Mouse (Mus musculus) heart, embryonic 15.5 days (tissue): Measurements from ENCODE around the gene Ston2. TPM values are rescaled to one million over a fixed set of nuclear protein-coding genes. Genes with fewer than 3 reads are reported as not detected.

Source experiments
- ATAC-seq: fragments of 200-750 bp; cut with Nextera tagmentation; replicated peaks from 2 replicates; pipeline ENCODE4 v1.8.0; 2017; ENCODE audit warnings: low read depth, moderate TSS enrichment; ENCODE audit not compliant: insufficient number of reproducible peaks, insufficient read depth, low FRiP score
- H3K27ac ChIP-seq: fragments of 300-500 bp; sonication (generic); 2 replicates; pipeline ENCODE4 v1.5.1; 2015; ENCODE audit warnings: mild to moderate bottlenecking, inconsistent platforms
- H3K27me3 ChIP-seq: fragments of 300-500 bp; sonication (generic); 2 replicates; pipeline ENCODE4 v1.6.1; 2015; ENCODE audit warnings: inconsistent platforms
- H3K36me3 ChIP-seq: fragments of 300-500 bp; sonication (generic); 2 replicates; pipeline ENCODE4 v1.6.1; 2015; ENCODE audit warnings: mild to moderate bottlenecking, inconsistent platforms
- H3K4me1 ChIP-seq: fragments of 300-500 bp; sonication (generic); replicated peaks from 2 replicates; pipeline ENCODE4 v1.6.1; 2015; ENCODE audit warnings: inconsistent platforms
- H3K4me2 ChIP-seq: fragments of 300-500 bp; sonication (generic); 2 replicates; pipeline ENCODE4 v1.6.1; 2015; ENCODE audit warnings: inconsistent platforms, mild to moderate bottlenecking, moderate library complexity
- H3K4me3 ChIP-seq: fragments of 300-500 bp; sonication (generic); 2 replicates; pipeline ENCODE4 v1.5.1; 2015; ENCODE audit warnings: mild to moderate bottlenecking, inconsistent platforms
- H3K9ac ChIP-seq: fragments of 300-500 bp; sonication (generic); 2 replicates; pipeline ENCODE4 v1.6.1; 2015; ENCODE audit warnings: mild to moderate bottlenecking, inconsistent platforms
- H3K9me3 ChIP-seq: fragments of 300-500 bp; sonication (generic); replicated peaks from 2 replicates; pipeline ENCODE4 v1.6.1; 2016; ENCODE audit warnings: inconsistent platforms
- WGBS: fragments of 180-500 bp; shearing (Covaris S2); methylation state at CpG from one replicate; pipeline ENCODE4 v1.1.7; 2015; ENCODE audit warnings: mixed read lengths; 5-methylcytosine and 5-hydroxymethylcytosine counted together
- polyA plus RNA-seq: library from polyadenylated mRNA; unstranded; fragments of >200 nt; fragmentation: Nextera tagmentation; extraction: Ambion mirVana; gene quantifications from 2 replicates; pipeline ENCODE4 v1.2.1, GENCODE M21; 2015

The Ston2 gene
- polyA plus RNA-seq, 1 experiment from 2014 or later: 1.6 TPM

DNA sequence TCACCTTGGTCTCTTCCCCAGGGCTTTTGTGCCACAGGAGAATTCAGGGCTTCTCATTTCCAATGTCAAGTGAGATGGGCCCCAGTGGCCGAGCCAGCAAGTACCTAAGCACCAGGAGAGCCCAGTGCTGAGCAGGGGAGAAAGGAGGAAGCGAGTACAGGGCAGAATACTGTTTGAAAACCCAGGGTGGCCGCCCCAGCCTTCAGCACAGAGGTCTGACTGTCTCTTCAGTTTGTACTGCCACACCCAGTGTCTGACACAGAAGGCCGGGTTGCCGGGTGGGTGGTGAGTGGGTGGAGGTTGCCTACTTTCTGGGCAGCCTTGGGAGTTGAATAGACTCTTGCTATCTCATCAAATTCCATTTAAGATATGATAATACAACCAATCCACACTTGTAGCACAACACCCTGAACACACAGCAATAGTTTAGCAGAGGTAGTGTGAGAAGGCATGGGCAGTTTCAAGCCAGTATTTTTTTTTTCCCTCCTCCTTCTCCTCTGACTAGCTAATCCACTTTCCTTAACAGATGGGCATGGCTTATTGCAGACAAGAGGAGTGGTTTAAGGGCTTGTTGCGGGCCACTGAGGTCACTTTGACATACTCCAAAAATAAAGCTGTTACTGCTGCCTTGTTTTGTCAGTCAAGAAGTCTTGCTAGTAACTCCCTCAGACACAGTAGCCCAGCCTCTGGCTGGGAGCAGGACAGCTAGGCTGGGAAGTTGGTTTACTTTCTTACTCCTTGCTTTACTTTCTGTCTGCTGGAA is 142.6 kb downstream of the Ston2 start:
- Histone ChIP-seq H3K27ac (peak overlapping the region; percentile 53; the same call in 1 of the 2 replicates), H3K27me3 (no peaks in the 10 kb centered on the region), H3K9ac (no peak overlapping the region), H3K9me3 (no peaks in the 10 kb centered on the region), H3K4me3 (no peak overlapping the region), H3K4me2 (peak overlapping the region; percentile 26), H3K36me3 (no peaks in the 10 kb centered on the region), H3K4me1 (peaks cover 20% of the 10 kb centered on the region)
- WGBS: 39% methylated on average over 6 of the region's 6 CpGs
- peak; percentile 57 for ATAC-seq

DNA sequence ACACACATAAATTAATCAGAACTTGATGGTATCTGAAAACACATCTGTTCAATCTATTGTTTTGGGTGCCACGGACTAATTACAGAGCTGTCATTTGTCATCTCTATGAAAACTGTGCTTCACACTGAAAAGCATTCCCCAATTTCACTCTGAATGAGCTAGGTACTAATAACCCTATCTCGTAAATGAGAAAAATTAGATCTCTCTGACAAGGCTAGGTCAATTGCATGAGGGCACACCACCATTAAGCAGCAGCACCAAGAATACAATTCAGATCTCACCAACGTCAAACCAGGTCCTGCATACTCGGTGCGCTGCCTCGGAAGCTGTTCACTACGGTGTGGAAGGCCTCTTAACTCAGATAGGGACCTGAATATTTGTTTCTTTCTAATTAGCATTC is 145.0 kb downstream of the Ston2 start:
- Histone ChIP-seq H3K27me3 (0 out of 2 replicates have a peak, but pooled peaks cover 2% of the 10 kb centered on the region), H3K9me3 (no peaks in the 10 kb centered on the region), H3K4me1 (peaks cover 20% of the 10 kb centered on the region), H3K4me2 (no peak overlapping the region), H3K4me3 (no peak overlapping the region), H3K27ac (no peak overlapping the region), H3K9ac (no peak overlapping the region), H3K36me3 (no peaks in the 10 kb centered on the region)
- 91% methylated on average over 7 of the region's 7 CpGs for WGBS
- no peak for ATAC-seq

GRCm38 (mm10) chr12:91642426-91643093 is 145.6 kb downstream of the Ston2 start:
- H3K4me3 ChIP-seq: no peak overlapping the region
- ATAC-seq: no peak
- no peaks in the 10 kb centered on the region for H3K9me3 ChIP-seq
- H3K4me2 ChIP-seq: no peak overlapping the region
- 0 out of 2 replicates have a peak, but pooled peaks cover 2% of the 10 kb centered on the region for H3K27me3 ChIP-seq
- 88% methylated on average over 12 of the region's 12 CpGs for WGBS
- H3K4me1 ChIP-seq: peaks cover 20% of the 10 kb centered on the region
- H3K9ac ChIP-seq: no peak overlapping the region
- no peaks in the 10 kb centered on the region for H3K36me3 ChIP-seq
- no peak overlapping the region for H3K27ac ChIP-seq

DNA sequence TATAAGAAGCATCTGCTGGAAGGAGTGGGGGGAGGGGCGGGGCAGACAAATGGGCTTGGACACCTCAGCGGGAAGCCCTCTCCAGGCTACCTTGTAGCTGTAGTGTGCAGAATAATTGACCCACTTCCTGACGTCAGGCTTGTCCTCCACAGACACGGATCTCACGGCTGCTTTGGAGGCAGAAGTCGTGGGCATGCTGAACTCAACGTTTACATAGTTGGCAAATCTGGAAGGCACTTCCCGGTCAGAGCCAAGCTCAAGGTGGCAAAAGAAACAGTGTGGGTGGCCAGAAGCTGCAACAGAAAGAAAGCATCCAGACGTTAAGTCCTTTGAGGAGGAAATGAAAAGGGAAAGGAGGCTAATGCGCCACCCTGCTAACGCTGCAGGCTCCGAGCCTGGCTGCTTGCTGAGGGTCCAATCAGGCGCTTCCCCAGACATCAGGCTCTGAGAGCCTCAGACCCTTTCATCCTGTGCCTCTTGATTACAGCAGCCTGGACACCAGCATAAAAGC is 146.5 kb downstream of the Ston2 start:
- H3K9ac ChIP-seq: peak overlapping the region; percentile 32; the same call in 1 of the 2 replicates
- WGBS: 17% methylated on average over 13 of the region's 13 CpGs

DNA sequence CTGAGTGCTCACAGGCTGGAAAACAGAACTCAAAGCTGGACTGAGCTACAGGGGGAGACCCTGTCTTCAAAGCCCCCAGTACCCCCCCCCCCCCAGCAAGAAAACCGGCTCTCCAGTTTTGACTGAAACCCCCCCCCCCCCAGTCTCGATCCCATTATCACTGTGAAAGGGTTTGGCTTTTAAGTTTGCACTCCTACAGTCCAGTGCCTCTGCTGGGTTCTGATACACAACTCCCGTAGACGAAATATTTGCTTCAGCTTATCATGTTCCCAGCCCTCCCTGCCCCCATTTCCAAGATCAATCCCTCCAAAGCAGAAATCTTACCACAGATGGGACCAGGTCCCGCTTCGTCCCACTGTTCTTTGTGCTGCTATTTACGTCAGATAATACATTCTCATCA is 147.1 kb downstream of the Ston2 start:
- 0 out of 2 replicates have a peak, but pooled peaks cover 2% of the 10 kb centered on the region for H3K27me3 ChIP-seq
- H3K27ac ChIP-seq: no peak overlapping the region
- peaks cover 14% of the 10 kb centered on the region for H3K4me1 ChIP-seq
- H3K4me2 ChIP-seq: peak overlapping the region; percentile 60
- peak overlapping the region; percentile 33 for H3K4me3 ChIP-seq
- no peak overlapping the region for H3K9ac ChIP-seq
- no peak for ATAC-seq
- H3K36me3 ChIP-seq: no peaks in the 10 kb centered on the region
- no peaks in the 10 kb centered on the region for H3K9me3 ChIP-seq
- 40% methylated on average over 7 of the region's 7 CpGs for WGBS

More for the DNA sequence above, 146.5 kb downstream of the Ston2 start:
- Histone ChIP-seq H3K4me3 (peak overlapping the region; percentile 33), H3K4me1 (peaks cover 19% of the 10 kb centered on the region), H3K4me2 (peak overlapping the region; percentile 60), H3K9me3 (no peaks in the 10 kb centered on the region), H3K27me3 (0 out of 2 replicates have a peak, but pooled peaks cover 2% of the 10 kb centered on the region), H3K36me3 (no peaks in the 10 kb centered on the region), H3K27ac (no peak overlapping the region)
- ATAC-seq: no peak; the same call in 1 of the 2 replicates

GRCm38 (mm10) chr12:91640712-91641111 is 147.5 kb downstream of the Ston2 start:
- Histone ChIP-seq H3K4me2 (peak overlapping the region; percentile 60), H3K27ac (no peak overlapping the region), H3K4me1 (peaks cover 9% of the 10 kb centered on the region)

GRCm38 (mm10) chr12:91638351-91638750 is 149.8 kb downstream of the Ston2 start:
- ATAC-seq: no peak
- 82% methylated on average over 3 of the region's 3 CpGs for WGBS
- no peak overlapping the region for H3K27ac ChIP-seq

More at GRCm38 (mm10) chr12:91640712-91641111, 147.5 kb downstream of the Ston2 start:
- no peak overlapping the region for H3K4me3 ChIP-seq
- no peaks in the 10 kb centered on the region for H3K36me3 ChIP-seq
- no peak overlapping the region for H3K9ac ChIP-seq
- H3K27me3 ChIP-seq: 0 out of 2 replicates have a peak, but pooled peaks cover 2% of the 10 kb centered on the region
- WGBS: 31% methylated on average over 7 of the region's 7 CpGs
- ATAC-seq: no peak
- H3K9me3 ChIP-seq: no peaks in the 10 kb centered on the region

GRCm38 (mm10) chr12:91637136-91637909 is 150.9 kb downstream of the Ston2 start:
- Histone ChIP-seq H3K27me3 (0 out of 2 replicates have a peak, but pooled peaks cover 2% of the 10 kb centered on the region), H3K9me3 (no peaks in the 10 kb centered on the region), H3K9ac (no peak overlapping the region), H3K4me3 (no peak overlapping the region), H3K4me2 (no peak overlapping the region), H3K36me3 (no peaks in the 10 kb centered on the region), H3K27ac (no peak overlapping the region), H3K4me1 (peaks cover 5% of the 10 kb centered on the region)
- 71% methylated on average over 12 of the region's 12 CpGs for WGBS
- no peak for ATAC-seq

More at GRCm38 (mm10) chr12:91638351-91638750, 149.8 kb downstream of the Ston2 start:
- Histone ChIP-seq H3K9me3 (no peaks in the 10 kb centered on the region), H3K27me3 (0 out of 2 replicates have a peak, but pooled peaks cover 2% of the 10 kb centered on the region), H3K4me1 (peaks cover 5% of the 10 kb centered on the region), H3K9ac (no peak overlapping the region), H3K4me2 (no peak overlapping the region), H3K4me3 (no peak overlapping the region), H3K36me3 (no peaks in the 10 kb centered on the region)

DNA sequence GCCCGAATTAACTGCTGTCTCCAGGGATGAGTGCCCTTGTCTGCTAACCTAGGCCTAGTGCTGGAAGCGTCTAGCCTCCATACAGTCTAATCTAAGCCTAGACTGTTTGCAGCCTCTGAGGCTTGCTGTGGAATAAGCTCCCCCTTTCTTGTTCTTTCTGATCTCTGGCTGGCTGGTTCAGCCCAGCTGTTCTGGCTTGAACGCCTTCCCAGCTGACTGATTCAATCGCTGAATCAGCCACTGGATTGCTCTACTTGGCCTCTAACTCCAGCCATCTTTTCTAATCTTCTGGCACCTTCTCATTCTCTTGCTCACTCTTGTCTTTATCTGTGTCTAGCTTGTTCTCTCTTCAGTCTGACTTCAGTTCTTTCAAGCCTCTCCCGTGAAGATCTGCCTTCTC is 161.7 kb downstream of the Ston2 start:
- 73% methylated on average over 5 of the region's 5 CpGs for WGBS
- ATAC-seq: no peak

DNA sequence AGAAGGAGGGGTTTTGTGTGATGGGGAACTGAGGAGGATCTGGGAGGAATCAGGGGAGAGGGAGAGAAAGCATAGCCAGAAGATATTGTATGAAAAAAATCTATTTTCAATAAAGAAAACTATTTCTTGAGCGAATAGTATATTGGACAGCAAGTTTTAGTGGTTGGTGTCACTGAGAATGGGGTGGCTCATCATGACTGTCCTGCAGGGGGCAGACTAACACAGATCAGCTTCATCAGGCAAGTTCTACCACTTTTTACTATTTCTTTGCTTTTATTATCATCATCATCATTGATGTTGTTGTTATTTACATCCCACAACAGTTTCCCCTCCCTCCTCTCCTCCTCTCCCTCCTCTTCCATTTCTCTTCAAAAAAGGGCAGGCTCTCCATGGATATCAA is 163.2 kb downstream of the Ston2 start:
- H3K4me2 ChIP-seq: no peak overlapping the region
- WGBS: 69% methylated on average over 1 of the region's 1 CpGs

More for the DNA sequence above, 161.7 kb downstream of the Ston2 start:
- Histone ChIP-seq H3K9me3 (no peaks in the 10 kb centered on the region), H3K4me1 (no peaks in the 10 kb centered on the region), H3K9ac (no peak overlapping the region), H3K4me3 (no peak overlapping the region), H3K36me3 (no peaks in the 10 kb centered on the region), H3K4me2 (no peak overlapping the region), H3K27me3 (no peaks in the 10 kb centered on the region), H3K27ac (no peak overlapping the region)

More for the DNA sequence above, 163.2 kb downstream of the Ston2 start:
- no peak overlapping the region for H3K9ac ChIP-seq
- no peak for ATAC-seq
- H3K36me3 ChIP-seq: no peaks in the 10 kb centered on the region
- H3K27ac ChIP-seq: no peak overlapping the region
- no peaks in the 10 kb centered on the region for H3K27me3 ChIP-seq
- no peaks in the 10 kb centered on the region for H3K9me3 ChIP-seq
- no peak overlapping the region for H3K4me3 ChIP-seq
- no peaks in the 10 kb centered on the region for H3K4me1 ChIP-seq
